Mouse (Mus musculus): ENCODE measurements around the gene Mast4.

Gene Mast4

GRCm38 (mm10) chr13:103238034-103238705 is 96.1 kb downstream of the Mast4 start:
- DNase-seq = peak; percentile 65 to 88

- DNase-seq = no peak
Measured at GRCm38 (mm10) chr13:103232171-103232570, 102.1 kb downstream of the Mast4 start.

GRCm38 (mm10) chr13:103229069-103229468 is 105.2 kb downstream of the Mast4 start:
- no peak for DNase-seq

GRCm38 (mm10) chr13:103225895-103226815 is 108.1 kb downstream of the Mast4 start:
- DNase-seq = peak in 1 of 2 experiments; percentile 23

GRCm38 (mm10) chr13:103225217-103225894 is 108.9 kb downstream of the Mast4 start:
- DNase-seq = peak in 1 of 2 experiments; percentile 42

GRCm38 (mm10) chr13:103220479-103221064 is 113.7 kb downstream of the Mast4 start:
- no peak for DNase-seq

- DNase-seq = no peak
Measured at GRCm38 (mm10) chr13:103219999-103220398, 114.3 kb downstream of the Mast4 start.

GRCm38 (mm10) chr13:103217486-103217885 is 116.8 kb downstream of the Mast4 start:
- DNase-seq = no peak

- no peak for DNase-seq
Measured at GRCm38 (mm10) chr13:103214506-103214905, 119.8 kb downstream of the Mast4 start.

- no peak for DNase-seq
Measured at GRCm38 (mm10) chr13:103211953-103212352, 122.3 kb downstream of the Mast4 start.

GRCm38 (mm10) chr13:103211501-103211941 is 122.8 kb downstream of the Mast4 start:
- DNase-seq = peak; percentile 37 to 38

- DNase-seq = no peak
Measured at GRCm38 (mm10) chr13:103210746-103211145, 123.6 kb downstream of the Mast4 start.

GRCm38 (mm10) chr13:103207199-103207598 is 127.1 kb downstream of the Mast4 start:
- DNase-seq = no peak

- no peak for DNase-seq
Measured at GRCm38 (mm10) chr13:103206644-103207043, 127.7 kb downstream of the Mast4 start.

GRCm38 (mm10) chr13:103205191-103205590 is 129.1 kb downstream of the Mast4 start:
- DNase-seq = peak in 1 of 2 experiments; percentile 4

- DNase-seq = no peak
Measured at GRCm38 (mm10) chr13:103203376-103203895, 130.9 kb downstream of the Mast4 start.

GRCm38 (mm10) chr13:103201016-103201760 is 133.1 kb downstream of the Mast4 start:
- no peak for DNase-seq

- DNase-seq = no peak
Measured at GRCm38 (mm10) chr13:103199823-103200660, 134.3 kb downstream of the Mast4 start.

GRCm38 (mm10) chr13:103198210-103198940 is 135.9 kb downstream of the Mast4 start:
- DNase-seq = no peak

- peak in 1 of 2 experiments; percentile 25 for DNase-seq
Measured at GRCm38 (mm10) chr13:103196307-103196706, 138.0 kb downstream of the Mast4 start.
